Mouse (Mus musculus) intestine, embryonic 16.5 days (tissue): ENCODE data around the gene 1600014C23Rik. TPM values are rescaled to one million over a fixed set of nuclear protein-coding genes. Genes with fewer than 3 reads are reported as not detected.

Experiments
- ATAC-seq: fragments of 200-750 bp; cut with Nextera tagmentation; 2 replicates; pipeline ENCODE4 v1.8.0; 2017; ENCODE audit warnings: moderate TSS enrichment, moderate library complexity
- H3K27ac ChIP-seq: fragments of 300-500 bp; sonication (generic); 2 replicates; pipeline ENCODE4 v1.5.1; 2014; ENCODE audit warnings: mild to moderate bottlenecking, low read length
- H3K27me3 ChIP-seq: fragments of 300-500 bp; sonication (generic); replicated peaks from 2 replicates; pipeline ENCODE4 v1.6.1; 2014; ENCODE audit warnings: low read length, control low read depth, mixed read lengths; ENCODE audit not compliant: control insufficient read depth, insufficient read depth
- H3K36me3 ChIP-seq: fragments of 300-500 bp; sonication (generic); 2 replicates; pipeline ENCODE4 v1.6.1; 2014; ENCODE audit warnings: low read length, control low read depth; ENCODE audit not compliant: control insufficient read depth, insufficient read depth
- H3K4me1 ChIP-seq: fragments of 300-500 bp; sonication (generic); 2 replicates; pipeline ENCODE4 v1.6.1; 2014; ENCODE audit warnings: low read length, control low read depth, mixed read lengths; ENCODE audit not compliant: control insufficient read depth, insufficient read depth
- H3K4me2 ChIP-seq: fragments of 300-500 bp; sonication (generic); 2 replicates; pipeline ENCODE4 v1.6.1; 2014; ENCODE audit warnings: low read depth, low read length, control low read depth
- H3K4me3 ChIP-seq: fragments of 300-500 bp; sonication (generic); 2 replicates; pipeline ENCODE4 v1.5.1; 2014; ENCODE audit warnings: mild to moderate bottlenecking, low read length
- H3K9ac ChIP-seq: fragments of 300-500 bp; sonication (generic); 2 replicates; pipeline ENCODE4 v1.6.1; 2014; ENCODE audit warnings: low read depth, low read length
- H3K9me3 ChIP-seq: fragments of 300-500 bp; sonication (generic); 2 replicates; pipeline ENCODE4 v1.6.1; 2016; ENCODE audit warnings: low read length, control low read depth; ENCODE audit not compliant: control insufficient read depth
- WGBS: fragments of 180-500 bp; shearing (Covaris S2); extraction: QIAGEN DNeasy Blood & Tissue Kit; methylation state at CpG from one replicate; pipeline ENCODE4 v1.1.7; 2014; 5-methylcytosine and 5-hydroxymethylcytosine counted together
- polyA plus RNA-seq: library from polyadenylated mRNA; unstranded; fragments of >200 nt; fragmentation: Nextera tagmentation; extraction: Ambion mirVana; gene quantifications from 2 replicates; pipeline ENCODE4 v1.2.1, GENCODE M21; 2015

The 1600014C23Rik gene
- polyA plus RNA-seq, 1 experiment from 2014 or later = 0.76 TPM

- WGBS = 61% methylated on average over 5 of the region's 5 CpGs
- ATAC-seq = no peak
- H3K9me3 ChIP-seq = no peaks in the 10 kb centered on the region
Observed at GRCm38 (mm10) chr17:45692159-45692558, 41.5 kb downstream of the 1600014C23Rik start.

GRCm38 (mm10) chr17:45690044-45690443 is 43.6 kb downstream of the 1600014C23Rik start:
- no peak overlapping the region for H3K4me3 ChIP-seq
- no peaks in the 10 kb centered on the region for H3K36me3 ChIP-seq
- H3K4me1 ChIP-seq = peaks cover 37% of the 10 kb centered on the region
- 95% methylated on average over 4 of the region's 4 CpGs for WGBS
- no peaks in the 10 kb centered on the region for H3K9me3 ChIP-seq
- no peak overlapping the region for H3K9ac ChIP-seq
- no peaks in the 10 kb centered on the region for H3K27me3 ChIP-seq
- no peak overlapping the region for H3K27ac ChIP-seq
- H3K4me2 ChIP-seq = no peak overlapping the region
- no peak for ATAC-seq

More at GRCm38 (mm10) chr17:45692159-45692558, 41.5 kb downstream of the 1600014C23Rik start:
- Histone ChIP-seq H3K9ac (no peak overlapping the region), H3K4me1 (peaks cover 37% of the 10 kb centered on the region), H3K4me3 (no peak overlapping the region), H3K27me3 (no peaks in the 10 kb centered on the region), H3K36me3 (peaks cover 4% of the 10 kb centered on the region; the same call in 1 of the 2 replicates), H3K27ac (no peak overlapping the region), H3K4me2 (no peak overlapping the region)

DNA sequence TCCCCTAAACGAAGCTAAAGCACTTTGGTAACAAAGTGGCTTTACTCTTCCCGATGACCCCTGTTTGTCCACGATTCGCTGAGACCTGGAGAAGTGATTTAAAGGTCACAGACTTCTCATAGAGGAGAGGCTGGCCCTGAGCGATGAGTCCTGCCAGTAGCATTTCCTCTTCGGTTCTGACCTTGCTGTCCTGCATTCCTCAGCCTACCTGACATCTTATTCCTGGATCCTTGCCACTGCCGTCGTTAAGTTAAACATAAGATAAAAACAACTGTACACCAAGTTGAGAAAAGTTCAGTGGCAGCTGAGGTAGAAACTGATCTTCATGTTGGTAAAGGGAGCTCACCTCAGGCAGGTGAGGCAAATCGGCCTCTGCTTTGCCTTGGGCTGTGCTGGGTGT is 44.5 kb downstream of the 1600014C23Rik start:
- peaks cover 40% of the 10 kb centered on the region for H3K4me1 ChIP-seq
- no peak overlapping the region for H3K4me2 ChIP-seq
- no peak overlapping the region for H3K9ac ChIP-seq
- no peak overlapping the region for H3K27ac ChIP-seq
- H3K36me3 ChIP-seq = no peaks in the 10 kb centered on the region
- no peaks in the 10 kb centered on the region for H3K9me3 ChIP-seq
- ATAC-seq = no peak
- H3K4me3 ChIP-seq = no peak overlapping the region
- no peaks in the 10 kb centered on the region for H3K27me3 ChIP-seq
- 69% methylated on average over 9 of the region's 9 CpGs for WGBS

DNA sequence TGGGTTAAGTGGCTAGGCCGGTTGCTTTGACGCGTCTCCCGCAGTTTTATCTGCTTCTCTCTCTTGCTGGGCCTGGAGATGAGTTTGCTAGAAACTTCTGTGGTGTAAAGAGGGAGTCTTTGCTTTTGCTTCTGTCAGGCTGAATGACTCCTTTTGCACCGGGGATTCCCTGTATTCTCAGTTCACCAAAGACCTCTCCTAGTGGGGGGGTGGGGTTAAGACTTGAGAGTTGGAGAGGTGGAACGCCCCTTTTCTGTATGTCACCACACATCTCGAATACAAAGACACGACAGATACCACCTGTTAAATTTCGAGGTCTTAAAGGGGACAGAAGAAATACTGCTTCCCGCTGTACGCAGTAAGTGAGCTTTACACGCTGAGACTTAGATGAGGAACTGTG is 46.9 kb downstream of the 1600014C23Rik start, which contains the start of gene Tmem63b:
Gene Tmem63b (minus strand): TSS at position 190 of the 400 bp plus-strand sequence.
- H3K4me3 ChIP-seq = peak within 1 kb of the TSS; percentile 95
- no peaks in the 10 kb centered on the region for H3K36me3 ChIP-seq
- peak within 1 kb of the TSS; percentile 91 for H3K4me2 ChIP-seq
- H3K4me1 ChIP-seq = peaks cover 25% of the 10 kb centered on the region
- peak; percentile 22 for ATAC-seq
- H3K27me3 ChIP-seq = no peaks in the 10 kb centered on the region
- no peaks in the 10 kb centered on the region for H3K9me3 ChIP-seq
- H3K27ac ChIP-seq = peak within 1 kb of the TSS; percentile 65
- WGBS = 3% methylated on average over 12 of the region's 12 CpGs
- peak within 1 kb of the TSS; percentile 94 for H3K9ac ChIP-seq

DNA sequence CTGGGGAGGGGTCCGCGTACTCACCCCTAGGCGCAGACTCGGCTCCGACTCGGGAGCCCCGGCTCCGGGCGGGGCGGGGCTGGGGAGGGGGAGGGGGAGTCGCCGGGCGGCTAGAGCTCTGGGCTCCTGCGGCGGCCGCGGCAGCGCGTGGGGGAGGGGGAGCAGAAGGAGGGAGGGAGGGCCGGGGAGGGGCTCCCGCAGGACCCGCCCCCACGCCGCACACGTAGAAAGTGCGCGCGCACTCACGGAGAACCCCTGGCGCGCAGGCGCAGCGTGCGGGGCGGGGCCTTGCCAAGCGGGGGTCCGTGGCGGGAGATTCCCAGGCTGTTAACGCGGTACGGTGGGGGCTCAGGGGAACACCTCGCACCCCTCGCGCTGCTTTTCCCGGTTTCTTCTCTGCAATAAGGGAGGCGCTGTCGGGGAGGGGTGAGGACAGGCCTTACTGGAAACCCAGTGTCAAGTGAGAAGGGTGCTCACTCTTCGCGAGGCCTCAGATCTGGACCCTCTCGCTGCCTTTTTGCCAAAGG is 47.5 kb downstream of the 1600014C23Rik start, which contains the start of gene Mrpl14:
Gene Mrpl14 (plus strand): TSS at position 230 of the 527 bp plus-strand sequence.
- no peaks in the 10 kb centered on the region for H3K27me3 ChIP-seq
- no peaks in the 10 kb centered on the region for H3K36me3 ChIP-seq
- WGBS = 1% methylated on average over 36 of the region's 50 CpGs
- peak within 1 kb of the TSS; percentile 95 for H3K4me3 ChIP-seq
- ATAC-seq = peak; percentile 87
- H3K4me2 ChIP-seq = peak within 1 kb of the TSS; percentile 91
- peaks cover 25% of the 10 kb centered on the region for H3K4me1 ChIP-seq
- peak within 1 kb of the TSS; percentile 94 for H3K9ac ChIP-seq
- no peaks in the 10 kb centered on the region for H3K9me3 ChIP-seq
- peak within 1 kb of the TSS; percentile 65 for H3K27ac ChIP-seq

- WGBS = 1% methylated on average over 58 of the region's 58 CpGs
- H3K36me3 ChIP-seq = no peaks in the 10 kb centered on the region
- H3K9me3 ChIP-seq = no peaks in the 10 kb centered on the region
- H3K4me1 ChIP-seq = peaks cover 30% of the 10 kb centered on the region
- peak overlapping the region; percentile 64 for H3K27ac ChIP-seq
- peak overlapping the region; percentile 95 for H3K4me3 ChIP-seq
- H3K9ac ChIP-seq = peak overlapping the region; percentile 94
- ATAC-seq = peak; percentile 71
- no peaks in the 10 kb centered on the region for H3K27me3 ChIP-seq
- H3K4me2 ChIP-seq = peak overlapping the region; percentile 91
Observed at GRCm38 (mm10) chr17:45685171-45686092, 48.2 kb downstream of the 1600014C23Rik start.

- Histone ChIP-seq H3K27me3 (no peaks in the 10 kb centered on the region), H3K27ac (peak overlapping the region; percentile 64; the same call in 1 of the 2 replicates), H3K36me3 (no peaks in the 10 kb centered on the region), H3K9me3 (no peaks in the 10 kb centered on the region), H3K4me1 (peaks cover 30% of the 10 kb centered on the region), H3K4me2 (peak overlapping the region; percentile 91), H3K9ac (peak overlapping the region; percentile 94), H3K4me3 (peak overlapping the region; percentile 95)
- no peak for ATAC-seq
- WGBS = 32% methylated on average over 14 of the region's 14 CpGs
Observed at GRCm38 (mm10) chr17:45684667-45685131, 48.9 kb downstream of the 1600014C23Rik start.
